Mouse (Mus musculus): ENCODE measurements at regions not wholly inside any gene's neighbourhood (a gene's known extent, or its start where the extent isn't known, plus 50 kb on each side); places are given as distances from the start of the nearest gene placed in this dataset.

DNA sequence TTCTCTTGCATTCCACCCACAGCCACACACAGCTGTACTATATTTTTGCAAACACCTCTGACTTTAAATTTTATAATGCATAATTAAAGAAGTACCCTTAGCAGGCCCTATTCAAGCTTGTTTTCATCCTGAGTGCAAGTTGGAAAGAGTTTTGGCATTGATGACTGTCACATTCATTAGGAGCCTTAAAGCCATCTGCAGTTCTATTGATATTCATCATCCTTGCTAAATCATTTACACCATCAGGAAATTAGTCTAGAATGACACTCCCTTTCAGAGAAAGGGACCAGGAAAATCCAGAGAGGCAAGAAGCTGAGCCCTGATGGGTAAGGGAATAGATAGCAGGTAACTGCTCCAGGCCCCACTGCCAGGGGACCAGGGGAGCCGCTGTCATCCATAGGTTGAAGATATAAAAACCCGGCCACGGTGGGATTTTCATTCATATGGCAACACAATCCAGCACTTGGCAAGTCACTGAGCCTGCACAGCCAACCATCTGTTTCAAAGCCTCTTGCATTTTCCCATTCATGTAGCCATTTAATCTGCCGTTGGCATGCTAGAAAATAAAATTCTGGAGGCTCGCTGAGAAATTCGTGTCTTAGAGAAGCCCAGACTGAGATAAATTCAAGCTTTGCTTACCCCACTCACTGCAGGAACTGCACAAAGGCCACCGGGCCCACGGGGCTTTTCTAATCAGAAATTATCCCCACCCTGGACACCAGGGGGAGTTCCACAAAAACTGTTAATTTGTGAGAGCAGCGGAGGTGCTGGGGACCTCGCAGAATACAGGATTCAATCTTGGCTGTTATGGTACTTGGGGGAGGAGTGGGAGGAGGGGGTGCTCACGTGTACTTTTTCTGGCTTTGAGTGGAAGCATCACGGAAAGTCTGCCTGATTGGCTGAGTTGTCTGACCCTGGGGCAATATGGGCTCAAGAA is 101.8 kb upstream of the Veph1 start:
- WGBS, result 66% methylated on average over 12 of the region's 12 CpGs

GRCm38 (mm10) chr3:66375088-66375910 is 78.7 kb upstream of the Veph1 start:
- WGBS, result 84% methylated on average over 14 of the region's 14 CpGs
- no peaks in the 10 kb centered on the region for H3K4me1 ChIP-seq
- no peak overlapping the region for H3K4me3 ChIP-seq
- no peak overlapping the region for H3K27ac ChIP-seq
- H3K36me3 ChIP-seq, result no peaks in the 10 kb centered on the region
- no peaks in the 10 kb centered on the region for H3K27me3 ChIP-seq (ENCODE audit: insufficient read depth, poor library complexity, severe bottlenecking)
- DNase-seq (ENCODE audit: low spot score), result no peak
- H3K9me3 ChIP-seq, result no peaks in the 10 kb centered on the region

More for the DNA sequence above, 101.8 kb upstream of the Veph1 start:
- DNase-seq (ENCODE audit: low spot score), result no peak
- no peaks in the 10 kb centered on the region for H3K36me3 ChIP-seq
- no peaks in the 10 kb centered on the region for H3K9me3 ChIP-seq
- H3K27me3 ChIP-seq (ENCODE audit: insufficient read depth, poor library complexity, severe bottlenecking), result no peaks in the 10 kb centered on the region
- H3K4me1 ChIP-seq, result no peaks in the 10 kb centered on the region
- no peak overlapping the region for H3K27ac ChIP-seq
- no peak overlapping the region for H3K4me3 ChIP-seq

DNA sequence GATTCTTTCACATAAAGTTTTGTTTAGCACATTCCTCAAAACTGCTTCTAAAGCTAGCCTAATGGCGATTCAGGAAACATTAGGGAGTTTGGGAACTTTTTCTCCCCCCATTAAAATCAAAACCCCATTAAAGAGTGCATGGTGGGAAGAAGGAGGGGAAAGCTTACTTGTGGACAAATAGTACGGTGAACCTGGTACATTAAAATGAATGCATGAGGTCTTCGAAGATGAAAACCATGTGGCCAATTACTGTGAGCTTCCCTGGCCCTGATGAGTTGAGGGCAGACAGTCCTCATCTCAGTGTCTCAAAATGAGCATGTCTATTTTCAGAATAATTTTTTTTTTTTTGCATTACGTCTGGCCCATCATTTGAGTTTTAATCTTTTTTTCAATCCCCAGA is 78.0 kb upstream of the Veph1 start:
- Histone ChIP-seq H3K27ac (no peak overlapping the region), H3K4me1 (no peaks in the 10 kb centered on the region), H3K9me3 (no peaks in the 10 kb centered on the region), H3K36me3 (no peaks in the 10 kb centered on the region), H3K4me3 (no peak overlapping the region), H3K27me3 (ENCODE audit: insufficient read depth, poor library complexity, severe bottlenecking) (no peaks in the 10 kb centered on the region)
- WGBS, result 86% methylated on average over 4 of the region's 4 CpGs
- DNase-seq (ENCODE audit: low spot score), result no peak

DNA sequence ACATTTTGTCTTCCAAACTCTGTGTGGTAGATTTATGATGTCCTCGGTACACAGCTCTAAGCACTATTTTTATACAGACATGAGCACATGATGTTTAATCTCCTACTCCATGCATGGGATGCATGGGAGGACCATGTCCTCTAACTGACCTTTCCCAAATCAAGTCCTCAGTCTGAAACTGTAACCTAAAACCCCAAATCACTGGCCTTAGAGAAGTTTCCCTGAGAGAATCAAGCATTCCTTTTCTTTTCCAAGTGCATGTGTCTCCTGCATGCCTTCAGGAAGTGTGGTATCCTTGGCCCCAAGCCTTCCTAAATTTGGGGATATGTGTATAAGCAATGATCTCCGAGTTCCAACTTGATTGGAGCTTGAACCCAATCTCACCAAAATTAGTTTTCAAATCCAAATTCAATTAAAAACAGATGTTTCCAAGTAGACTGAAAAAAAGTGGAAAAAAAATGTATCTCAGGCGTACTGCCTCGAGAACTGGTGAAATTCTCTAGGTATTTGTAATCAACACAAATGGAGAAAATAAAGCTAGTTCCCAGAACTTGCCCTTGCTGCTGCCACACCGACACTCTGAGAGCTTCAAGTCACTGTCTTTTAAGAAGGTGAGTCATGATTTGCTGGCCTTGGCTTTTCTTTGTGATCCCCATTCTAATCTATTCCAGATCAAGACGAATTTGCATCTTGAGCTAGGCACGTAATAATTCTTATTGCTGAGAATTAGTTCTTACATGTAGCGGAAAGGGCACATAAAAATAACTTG is 77.4 kb upstream of the Veph1 start:
- no peak overlapping the region for H3K27ac ChIP-seq

More for the DNA sequence above, 77.4 kb upstream of the Veph1 start:
- no peaks in the 10 kb centered on the region for H3K4me1 ChIP-seq
- H3K4me3 ChIP-seq, result no peak overlapping the region
- no peaks in the 10 kb centered on the region for H3K9me3 ChIP-seq
- DNase-seq (ENCODE audit: low spot score), result no peak
- H3K27me3 ChIP-seq (ENCODE audit: insufficient read depth, poor library complexity, severe bottlenecking), result no peaks in the 10 kb centered on the region
- 79% methylated on average over 8 of the region's 8 CpGs for WGBS
- no peaks in the 10 kb centered on the region for H3K36me3 ChIP-seq
